Mouse (Mus musculus): ENCODE measurements at regions not wholly inside any gene's neighbourhood (a gene's known extent, or its start where the extent isn't known, plus 50 kb on each side); places are given as distances from the start of the nearest gene placed in this dataset.

DNA sequence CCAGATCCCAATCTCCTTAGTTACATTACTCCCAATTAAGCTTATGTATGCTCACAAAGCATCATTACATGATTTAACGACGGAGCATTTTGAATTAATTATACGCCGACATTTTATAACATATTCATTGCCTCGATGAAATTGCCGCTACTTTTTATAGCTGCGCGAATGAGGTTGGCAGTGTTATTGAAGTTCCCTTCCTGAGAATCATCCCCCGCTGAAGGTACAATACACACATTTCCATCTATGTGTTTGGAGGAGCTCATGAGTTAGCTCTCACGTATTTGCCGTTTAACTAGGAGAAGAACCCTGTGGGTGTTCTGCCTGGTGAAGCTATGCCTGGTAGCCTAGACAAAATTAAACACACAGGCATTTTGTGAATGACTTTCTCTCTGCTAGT, 122.8 kb upstream of the Phyhipl start:
- H3K27me3 ChIP-seq (ENCODE audit: control insufficient read depth in 1 of 2, insufficient read depth in 2 of 2, low read length in 2 of 2) = no peaks in the 10 kb centered on the region
- DNase-seq (ENCODE audit: low read depth, low spot score) = no peak
- no peaks in the 10 kb centered on the region for H3K79me2 ChIP-seq (ENCODE audit: control insufficient read depth, insufficient read depth, low read length, poor library complexity)
- no peak overlapping the region for H3K4me3 ChIP-seq (ENCODE audit: control insufficient read depth in 1 of 2, insufficient read depth in 1 of 2, low read depth in 2 of 2, low read length in 2 of 2)
- H3K27ac ChIP-seq (ENCODE audit: control insufficient read depth, low read depth, low read length) = no peak overlapping the region
- no peaks in the 10 kb centered on the region for H3K4me1 ChIP-seq (ENCODE audit: control insufficient read depth in 1 of 2, insufficient read depth in 2 of 2, low read length in 2 of 2)
- no peaks in the 10 kb centered on the region for H3K36me3 ChIP-seq (ENCODE audit: control insufficient read depth in 1 of 2, insufficient read depth in 2 of 2, low read length in 2 of 2)
- TF ChIP-seq CHD2 (IDR thresholded peaks at IDR 0.05; ENCODE audit: low read length) (no peak), UBTF (IDR thresholded peaks at IDR 0.05; ENCODE audit: borderline replicate concordance, insufficient read depth, low read depth, low read length) (no peak)
- H3K9ac ChIP-seq (ENCODE audit: control insufficient read depth, low read depth, low read length, poor library complexity, severe bottlenecking) = no peak overlapping the region
- H3K9me3 ChIP-seq (replicated peaks; ENCODE audit: insufficient read depth, low read length) = no peaks in the 10 kb centered on the region

- Histone ChIP-seq H3K27ac (ENCODE audit: control insufficient read depth, low read depth, low read length) (no peak overlapping the region), H3K9ac (ENCODE audit: control insufficient read depth, low read depth, low read length, poor library complexity, severe bottlenecking) (no peak overlapping the region), H3K9me3 (replicated peaks; ENCODE audit: insufficient read depth, low read length) (no peaks in the 10 kb centered on the region), H3K27me3 (ENCODE audit: control insufficient read depth in 1 of 2, insufficient read depth in 2 of 2, low read length in 2 of 2) (no peaks in the 10 kb centered on the region), H3K4me3 (ENCODE audit: control insufficient read depth in 1 of 2, insufficient read depth in 1 of 2, low read depth in 2 of 2, low read length in 2 of 2) (no peak overlapping the region), H3K4me1 (ENCODE audit: control insufficient read depth in 1 of 2, insufficient read depth in 2 of 2, low read length in 2 of 2) (no peaks in the 10 kb centered on the region), H3K36me3 (ENCODE audit: control insufficient read depth in 1 of 2, insufficient read depth in 2 of 2, low read length in 2 of 2) (no peaks in the 10 kb centered on the region), H3K79me2 (ENCODE audit: control insufficient read depth, insufficient read depth, low read length, poor library complexity) (no peaks in the 10 kb centered on the region)
- DNase-seq (ENCODE audit: low read depth, low spot score) = no peak
- no peak for TF ChIP-seq HCFC1 (IDR thresholded peaks at IDR 0.05; ENCODE audit: low read depth, low read length)
- no peak for TF ChIP-seq CHD2 (IDR thresholded peaks at IDR 0.05; ENCODE audit: low read length)
- TF ChIP-seq MAFK (IDR thresholded peaks at IDR 0.05; ENCODE audit: borderline replicate concordance, low read depth, low read length) = no peak
- TF ChIP-seq MYC (IDR thresholded peaks at IDR 0.05; ENCODE audit: low read depth, low read length) = no peak
- no peak for TF ChIP-seq MAZ (IDR thresholded peaks at IDR 0.05; ENCODE audit: low read depth, low read length)
- no peak for TF ChIP-seq ZC3H11A (IDR thresholded peaks at IDR 0.05; ENCODE audit: low read depth, low read length)
- no peak for TF ChIP-seq USF1 (IDR thresholded peaks at IDR 0.05; ENCODE audit: low read depth, low read length)
- TF ChIP-seq ZMIZ1 (IDR thresholded peaks at IDR 0.05; ENCODE audit: low read depth, low read length) = no peak
- TF ChIP-seq SIN3A (IDR thresholded peaks at IDR 0.05; ENCODE audit: low read length) = no peak
- TF ChIP-seq USF2 (IDR thresholded peaks at IDR 0.05; ENCODE audit: borderline replicate concordance in 1 of 2, insufficient read depth in 1 of 2, low read depth in 1 of 2, low read length in 2 of 2) = no peak
- no peak for TF ChIP-seq POLR2AphosphoS5 (IDR thresholded peaks at IDR 0.05; ENCODE audit: borderline replicate concordance, low read depth, low read length)
- no peak for TF ChIP-seq TAL1 (IDR thresholded peaks at IDR 0.05; ENCODE audit: low read length)
- TF ChIP-seq MYB (IDR thresholded peaks at IDR 0.05; ENCODE audit: low read depth, low read length) = no peak
These were observed 118.8 kb upstream of the Phyhipl start for GRCm38 (mm10) chr10:70774571-70774970.

GRCm38 (mm10) chr10:70774159-70774558, 118.4 kb upstream of the Phyhipl start:
- Histone ChIP-seq H3K79me2 (ENCODE audit: control insufficient read depth, insufficient read depth, low read length, poor library complexity) (no peaks in the 10 kb centered on the region), H3K27ac (ENCODE audit: control insufficient read depth, low read depth, low read length) (no peak overlapping the region), H3K9ac (ENCODE audit: control insufficient read depth, low read depth, low read length, poor library complexity, severe bottlenecking) (no peak overlapping the region), H3K4me1 (ENCODE audit: control insufficient read depth in 1 of 2, insufficient read depth in 2 of 2, low read length in 2 of 2) (no peaks in the 10 kb centered on the region), H3K4me3 (ENCODE audit: control insufficient read depth in 1 of 2, insufficient read depth in 1 of 2, low read depth in 2 of 2, low read length in 2 of 2) (no peak overlapping the region), H3K9me3 (replicated peaks; ENCODE audit: insufficient read depth, low read length) (no peaks in the 10 kb centered on the region), H3K36me3 (ENCODE audit: control insufficient read depth in 1 of 2, insufficient read depth in 2 of 2, low read length in 2 of 2) (no peaks in the 10 kb centered on the region), H3K27me3 (ENCODE audit: control insufficient read depth in 1 of 2, insufficient read depth in 2 of 2, low read length in 2 of 2) (no peaks in the 10 kb centered on the region)
- TF ChIP-seq MAZ (IDR thresholded peaks at IDR 0.05; ENCODE audit: low read depth, low read length) = no peak
- no peak for TF ChIP-seq RCOR1 (IDR thresholded peaks at IDR 0.05; ENCODE audit: low read depth, low read length)
- TF ChIP-seq MEF2A (IDR thresholded peaks at IDR 0.05; ENCODE audit: extremely low read depth, insufficient replicate concordance, low read depth, low read length, poor library complexity, severe bottlenecking) = no peak
- no peak for TF ChIP-seq GABPA (IDR thresholded peaks at IDR 0.05; ENCODE audit: low read depth, low read length)
- no peak for TF ChIP-seq SMC3 (IDR thresholded peaks at IDR 0.05; ENCODE audit: low read depth, low read length)
- TF ChIP-seq SIN3A (IDR thresholded peaks at IDR 0.05; ENCODE audit: low read length) = no peak
- no peak for TF ChIP-seq POLR2AphosphoS5 (IDR thresholded peaks at IDR 0.05; ENCODE audit: borderline replicate concordance, low read depth, low read length)
- TF ChIP-seq ZKSCAN1 (IDR thresholded peaks at IDR 0.05; ENCODE audit: low read depth, low read length) = no peak
- no peak for TF ChIP-seq ZC3H11A (IDR thresholded peaks at IDR 0.05; ENCODE audit: low read depth, low read length)
- TF ChIP-seq NELFE (IDR thresholded peaks at IDR 0.05; ENCODE audit: low read depth, low read length) = no peak
- DNase-seq (ENCODE audit: low read depth, low spot score) = no peak

All from MEL (cell line).